Mouse (Mus musculus) fibroblast of lung, adult 2 months (primary cell): ENCODE data around the gene Zdhhc14.
A peak's percentile ranks its signal among the peaks of the same experiment; 100 is the strongest.

Experiments
- DNase-seq: peaks from one replicate; pipeline ENCODE4 v3.0.0-alpha.2; 2011; ENCODE audit warnings: low read depth

Gene Zdhhc14

DNA sequence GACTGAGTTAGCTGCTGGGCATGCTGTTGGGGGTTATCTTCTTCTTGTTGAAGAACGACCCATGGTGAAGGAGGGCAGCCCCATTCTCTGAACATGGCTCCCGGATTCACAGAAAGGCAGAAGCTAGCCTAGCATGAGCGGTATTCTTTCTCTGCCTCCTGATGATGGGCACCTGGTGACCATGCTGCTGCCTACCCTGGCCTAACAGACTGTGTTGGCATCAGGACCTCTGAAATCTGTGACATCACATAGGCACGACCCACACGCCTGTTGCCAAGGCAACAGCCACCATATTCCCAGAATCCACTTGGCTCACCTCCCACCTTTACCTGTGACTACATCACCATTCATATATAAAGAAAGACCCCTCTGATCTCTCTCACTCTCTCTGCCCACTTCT, 251.7 kb downstream of the Zdhhc14 start:
- DNase-seq, result no peak

DNA sequence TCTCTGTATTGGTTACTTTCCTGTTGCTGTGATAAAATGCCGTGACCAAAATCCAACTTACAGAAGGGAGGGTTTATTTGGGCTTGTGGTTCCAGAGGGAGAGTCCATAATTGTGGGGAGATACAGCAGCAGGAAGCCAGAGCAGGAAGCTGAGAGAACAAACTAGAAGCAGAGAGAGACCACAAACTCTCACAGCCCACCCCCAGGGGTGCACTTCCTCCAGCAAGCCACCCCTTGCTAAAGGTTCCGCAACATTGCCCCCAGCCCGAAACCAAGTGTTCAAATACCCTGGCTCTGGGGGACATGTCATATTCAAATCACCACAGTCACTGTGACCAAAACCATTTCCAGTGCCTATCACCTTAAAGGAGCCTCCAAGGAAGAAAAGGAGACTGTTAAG, 254.0 kb downstream of the Zdhhc14 start:
- no peak for DNase-seq

DNA sequence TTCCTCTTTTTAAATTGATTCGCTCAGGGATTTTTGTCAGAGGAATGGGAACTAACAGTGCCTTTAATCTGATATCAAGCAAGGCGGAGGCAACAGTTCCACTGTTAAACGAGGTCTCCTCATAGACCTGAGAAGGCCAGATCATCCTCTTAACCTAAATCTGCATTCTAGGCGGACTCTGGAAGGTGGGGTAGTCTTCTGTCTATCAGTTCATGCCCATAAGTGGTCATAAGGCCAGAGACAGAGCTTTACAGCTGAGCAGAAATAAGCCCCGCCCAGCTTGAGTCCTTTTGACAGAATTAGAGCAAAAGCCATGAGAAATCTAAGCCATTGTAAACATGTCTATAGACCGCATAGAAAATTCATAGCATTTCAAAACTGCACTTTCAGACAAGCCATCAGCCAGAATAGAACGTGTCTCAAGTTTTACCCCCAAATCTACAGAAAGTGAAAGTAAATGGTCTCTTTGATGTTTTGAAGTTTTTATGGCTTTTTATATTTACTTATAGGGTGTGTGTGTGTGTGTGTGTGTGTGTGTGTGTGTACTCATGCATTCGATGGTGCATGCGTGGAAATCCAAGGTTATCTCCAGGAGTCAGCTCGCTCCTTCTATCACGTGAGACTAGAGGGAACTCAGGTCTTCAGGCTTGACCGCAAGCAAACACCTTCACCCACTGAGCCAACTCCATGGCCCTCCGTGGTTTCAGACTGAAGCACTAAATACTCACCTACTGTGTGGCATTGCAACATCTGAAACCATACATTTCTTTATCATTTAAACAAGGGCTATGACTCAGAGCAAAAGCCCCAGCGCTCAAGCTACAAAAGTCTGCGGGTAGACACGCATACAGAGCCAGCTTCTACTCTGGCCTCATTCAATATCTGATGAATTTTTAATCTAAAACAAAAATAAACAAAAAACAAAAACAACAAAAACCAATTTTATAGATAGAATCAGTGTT, 255.5 kb downstream of the Zdhhc14 start:
- no peak for DNase-seq

DNA sequence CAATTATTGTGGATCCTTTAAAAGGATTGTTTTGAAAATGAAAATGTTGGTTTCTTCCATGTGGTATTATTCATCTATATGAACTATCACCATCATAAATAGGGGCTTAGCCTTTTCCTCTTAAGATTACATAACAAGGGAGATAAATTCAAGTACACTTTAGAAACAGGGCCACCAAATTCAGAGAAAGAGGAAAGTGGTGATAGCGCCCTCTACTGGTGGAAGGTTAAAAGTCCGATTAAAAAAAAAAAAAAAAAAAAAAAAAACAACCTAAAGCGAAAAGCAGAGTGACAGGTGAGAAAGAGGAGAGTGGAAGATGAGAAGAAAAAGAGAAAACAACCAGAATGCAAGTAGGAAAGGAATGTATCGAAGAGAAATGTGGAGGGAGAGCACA, 256.1 kb downstream of the Zdhhc14 start:
- DNase-seq, result no peak

DNA sequence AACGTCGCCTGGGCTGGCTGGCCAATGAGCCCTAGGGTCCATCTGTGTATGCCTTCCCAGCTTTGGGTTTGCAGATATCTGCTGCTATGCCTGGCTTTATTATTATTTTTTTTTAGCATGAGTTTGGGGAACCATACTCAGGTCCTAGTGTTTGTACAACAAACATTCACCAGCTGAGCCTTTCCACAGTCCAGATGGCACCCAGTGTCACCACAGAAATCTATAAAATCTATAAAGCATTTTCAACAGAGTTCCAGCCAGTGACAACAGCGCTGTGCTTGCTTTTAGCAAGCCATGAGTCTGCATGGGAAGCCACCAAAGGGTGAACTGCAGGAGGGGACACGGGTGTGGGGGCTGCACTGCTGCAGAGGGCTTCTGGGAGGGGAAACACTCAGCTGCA, 257.9 kb downstream of the Zdhhc14 start:
- DNase-seq, result no peak

DNA sequence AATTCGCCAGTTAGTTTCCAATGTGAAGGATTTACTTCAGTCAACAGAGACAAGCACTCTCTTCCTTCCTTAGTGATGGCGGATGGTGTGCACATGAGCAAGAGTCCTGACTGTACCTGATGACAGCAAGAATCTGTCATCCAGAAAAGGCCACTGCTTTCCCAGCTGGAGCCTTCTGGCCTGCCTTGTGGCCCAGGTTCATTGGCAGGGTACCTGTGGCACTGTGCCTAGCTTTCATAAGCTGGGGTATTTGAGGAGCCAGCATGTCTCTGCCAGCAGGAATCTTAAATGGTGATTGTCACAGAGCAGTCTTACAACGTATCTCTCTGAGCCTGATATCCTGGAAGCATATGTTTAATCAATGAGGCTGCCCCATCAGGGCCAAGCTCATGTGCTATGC, 258.7 kb downstream of the Zdhhc14 start:
- DNase-seq, result no peak

DNA sequence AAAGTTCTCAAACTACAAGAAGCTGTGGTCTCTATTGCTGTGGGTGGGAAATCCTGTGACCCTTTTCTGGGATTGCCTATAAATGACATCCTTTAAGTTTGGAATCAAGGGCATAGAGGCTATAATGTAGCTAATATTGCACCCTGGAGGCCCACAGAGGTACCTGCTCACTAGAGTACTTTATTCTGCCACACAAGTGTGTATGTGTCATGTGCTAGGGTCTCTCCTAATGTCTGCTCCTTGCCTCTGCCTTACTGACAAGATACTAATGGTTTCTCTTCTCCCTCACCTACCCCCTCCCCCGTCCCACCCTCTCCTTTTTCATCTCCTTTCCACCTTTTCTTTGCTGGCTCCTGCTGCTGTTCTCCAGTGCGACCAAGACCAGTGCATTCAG, 260.0 kb downstream of the Zdhhc14 start:
- no peak for DNase-seq

DNA sequence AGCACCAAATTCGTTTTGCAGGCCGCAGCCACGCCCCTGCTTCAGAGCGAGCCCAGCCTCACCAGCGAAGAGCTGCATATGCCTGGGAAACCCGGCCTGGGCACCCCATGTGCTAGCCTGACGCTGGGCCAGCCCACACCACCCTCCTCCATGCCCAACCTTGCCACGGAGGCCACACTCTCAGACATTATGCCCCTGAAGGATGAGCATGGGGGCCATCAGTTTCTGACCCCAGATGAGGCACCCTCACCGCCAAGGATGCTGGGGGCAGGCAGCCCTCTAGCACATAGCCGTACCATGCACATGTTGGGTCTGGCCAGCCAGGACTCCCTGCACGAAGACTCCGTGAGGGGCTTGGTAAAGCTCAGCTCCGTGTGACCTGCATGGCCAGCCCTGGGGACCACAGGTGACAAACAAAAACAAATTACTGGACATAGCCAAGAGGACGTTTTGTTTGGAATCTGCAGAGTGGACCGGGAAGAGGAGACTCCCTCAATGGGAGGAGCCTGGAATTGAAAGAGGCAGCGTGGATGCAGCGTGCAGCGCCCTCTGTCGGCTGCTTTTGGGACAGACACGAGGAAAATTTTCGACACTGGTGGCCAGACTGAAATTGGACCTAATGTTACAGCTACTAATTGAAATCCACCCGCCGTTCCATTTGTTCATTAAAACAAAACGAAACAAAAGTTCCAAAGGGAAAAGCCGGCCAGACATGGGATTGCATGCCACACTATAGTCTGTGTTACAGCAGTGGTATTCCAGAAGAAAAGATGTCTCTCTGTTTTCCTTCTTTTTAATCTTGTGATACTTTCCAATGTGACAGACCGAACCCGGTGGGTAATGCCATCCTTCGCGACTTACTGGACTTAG, 260.6 kb downstream of the Zdhhc14 start:
- DNase-seq, result peak; percentile 44

DNA sequence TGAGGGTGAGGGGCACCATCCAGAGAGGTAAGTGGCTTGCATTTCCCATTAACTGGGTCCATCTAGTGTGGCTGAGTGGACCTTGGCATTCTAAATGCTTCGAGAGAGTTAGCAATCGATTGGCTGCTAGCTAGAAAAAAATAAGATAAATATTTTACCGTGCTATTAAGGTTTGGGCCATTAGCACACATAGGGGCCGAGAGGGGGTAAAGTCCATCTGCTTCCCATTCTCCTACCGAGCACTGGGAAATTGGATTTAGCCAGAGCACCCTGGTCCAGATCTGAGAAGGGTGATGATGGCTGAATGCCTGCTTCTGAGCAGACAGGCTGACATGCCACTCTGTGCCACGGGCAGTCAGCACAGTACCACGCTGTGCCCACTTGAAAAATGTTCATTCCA, 263.1 kb downstream of the Zdhhc14 start:
- no peak for DNase-seq

DNA sequence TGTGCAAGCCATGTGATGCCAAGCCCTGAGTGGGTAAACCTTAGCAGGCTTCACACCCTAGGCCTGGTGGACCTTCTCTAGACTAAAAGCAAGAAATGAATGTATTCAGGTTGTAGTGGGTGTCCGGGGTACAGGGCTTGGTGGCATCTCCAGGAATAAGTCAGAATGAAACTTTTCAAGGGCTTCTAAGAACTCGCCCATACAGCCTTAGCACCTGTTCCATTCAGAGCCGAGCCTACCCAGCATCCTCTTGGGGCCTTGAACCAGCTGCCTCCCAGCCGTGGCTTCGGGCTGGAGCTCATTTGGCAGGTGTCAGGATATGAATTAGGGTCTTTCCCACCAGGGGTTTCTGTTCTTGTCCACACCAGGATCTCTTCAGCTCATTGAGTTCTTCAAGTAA, 263.7 kb downstream of the Zdhhc14 start:
- DNase-seq, result no peak

DNA sequence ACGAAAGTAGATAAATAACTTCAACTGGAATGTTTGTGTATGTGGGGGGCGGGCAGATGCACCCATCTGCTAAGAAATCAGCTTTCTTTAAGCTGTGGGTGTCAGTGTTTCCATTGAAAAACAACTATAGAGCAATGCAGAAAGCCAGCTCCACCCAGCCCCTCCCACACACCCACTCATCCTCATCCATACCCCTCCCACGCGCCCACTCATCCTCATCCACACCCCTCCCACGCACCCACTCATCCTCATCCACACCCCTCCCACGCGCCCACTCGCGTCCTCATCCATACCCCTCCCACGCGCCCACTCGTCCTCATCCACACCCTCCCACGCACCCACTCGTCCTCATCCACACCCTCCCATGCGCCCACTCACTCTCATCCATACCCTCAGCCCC, 264.5 kb downstream of the Zdhhc14 start:
- DNase-seq, result no peak

DNA sequence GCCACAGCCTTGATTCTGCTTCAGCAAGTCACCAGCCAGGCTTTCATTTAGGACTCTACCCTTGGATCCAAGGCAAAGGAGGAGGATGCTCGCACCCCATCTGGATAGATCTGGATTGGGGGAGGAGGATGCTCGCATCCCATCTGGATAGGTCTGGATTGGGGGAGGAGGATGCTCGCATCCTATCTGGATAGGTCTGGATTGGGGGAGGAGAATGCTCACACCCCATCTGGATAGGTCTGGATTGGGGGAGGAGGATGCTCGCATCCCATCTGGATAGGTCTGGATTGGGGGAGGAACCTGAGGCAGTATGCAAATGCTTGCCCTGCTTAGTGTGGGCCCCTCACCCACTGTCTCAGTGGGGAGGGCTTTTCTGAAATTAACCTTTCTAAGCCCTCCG, 271.4 kb downstream of the Zdhhc14 start:
- DNase-seq, result no peak

DNA sequence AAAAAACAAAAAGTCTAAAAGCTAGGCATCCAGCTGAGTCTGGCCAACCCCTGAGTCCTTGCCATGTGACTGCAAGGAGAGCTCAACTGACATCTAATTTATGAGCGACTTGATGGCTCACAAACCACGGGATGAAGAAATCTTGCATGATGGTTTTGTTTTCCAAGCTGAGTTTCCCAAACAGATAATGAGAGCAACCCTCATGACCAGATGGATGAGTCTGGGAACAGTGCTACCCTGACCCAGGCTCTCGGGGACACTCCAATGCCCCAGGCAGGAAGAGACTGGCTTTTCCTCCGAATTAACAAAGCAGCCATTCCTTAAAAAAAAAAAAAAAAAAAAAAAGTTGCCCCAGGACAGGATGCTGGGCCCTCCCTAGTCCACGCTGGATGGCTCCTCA, 271.9 kb downstream of the Zdhhc14 start:
- DNase-seq, result no peak

DNA sequence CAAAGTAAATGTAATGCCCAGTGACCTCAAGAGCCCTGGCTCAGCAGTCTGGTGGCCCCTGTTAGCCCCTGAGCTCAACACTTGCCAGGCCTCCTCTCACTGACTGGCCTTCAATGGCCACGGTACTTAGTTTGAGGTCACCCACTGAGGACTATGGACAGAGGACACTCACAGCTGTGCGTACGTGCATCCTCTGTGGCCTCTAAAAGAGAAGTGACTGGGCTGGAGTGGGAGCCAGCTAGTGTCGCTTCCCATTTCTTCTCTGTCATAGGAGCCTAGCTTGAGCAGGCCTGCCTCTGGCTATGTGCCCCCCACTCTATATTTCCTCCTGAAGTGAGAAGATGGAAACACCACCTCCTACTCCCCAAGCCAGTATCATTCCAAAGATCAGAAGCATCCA, 273.4 kb downstream of the Zdhhc14 start:
- DNase-seq, result no peak

DNA sequence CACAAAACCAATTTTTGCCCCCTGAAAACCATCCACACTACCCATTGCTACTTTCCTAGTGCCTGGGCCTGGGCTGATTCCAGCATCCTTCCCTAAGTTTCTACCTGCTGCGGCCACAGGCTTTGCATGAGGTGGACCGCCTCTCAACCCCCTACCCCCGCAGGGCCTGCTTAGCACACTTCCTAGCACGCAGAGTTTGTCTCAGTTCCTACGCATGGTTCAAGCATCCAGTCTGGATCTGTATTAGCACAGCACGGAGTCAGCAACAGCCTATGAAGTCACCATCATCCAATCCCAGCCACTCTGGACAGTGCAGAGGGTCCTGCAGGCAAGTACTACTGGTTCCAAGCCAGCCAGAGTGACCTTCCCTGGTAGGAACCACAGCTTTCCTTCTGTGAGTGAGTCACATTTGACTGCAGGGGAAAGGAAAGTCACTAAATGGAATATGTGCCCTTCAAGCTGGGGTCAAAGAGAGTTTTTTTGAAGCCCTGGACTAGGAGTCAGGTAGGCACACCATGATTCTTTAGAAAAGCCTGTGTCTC, 275.9 kb downstream of the Zdhhc14 start:
- no peak for DNase-seq

DNA sequence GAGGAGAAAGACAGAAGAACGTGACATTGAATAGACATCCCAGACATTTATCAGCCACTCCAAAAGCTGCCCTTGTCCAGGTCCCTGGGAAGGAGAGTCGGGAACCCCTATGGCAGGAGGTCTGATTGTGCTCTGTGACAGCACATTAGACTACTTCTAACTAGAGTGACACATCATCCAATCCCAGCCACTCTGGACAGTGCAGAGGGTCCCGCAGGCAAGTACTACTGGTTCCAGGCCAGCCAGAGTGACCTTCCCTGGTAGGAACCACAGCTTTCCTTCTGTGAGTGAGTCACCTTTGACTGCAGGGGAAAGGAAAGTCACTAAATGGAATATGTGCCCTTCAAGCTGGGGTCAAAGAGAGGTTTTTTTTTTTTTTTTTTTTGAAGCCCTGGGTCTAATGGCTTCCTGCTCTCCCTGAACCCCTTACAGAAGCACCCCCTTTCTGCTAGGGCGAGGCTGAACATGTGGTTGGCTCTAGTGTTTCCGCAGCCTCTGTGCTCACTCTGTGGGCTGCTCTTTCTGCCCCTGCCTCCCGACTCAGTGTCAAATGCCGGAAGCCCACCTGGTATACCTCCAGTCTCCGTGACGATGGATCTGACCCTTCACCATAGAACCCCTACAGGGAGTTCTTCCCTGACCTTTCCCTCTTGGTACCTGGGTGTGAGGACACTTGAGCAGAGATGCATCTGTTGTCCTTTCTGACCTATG, 276.6 kb downstream of the Zdhhc14 start:
- no peak for DNase-seq

DNA sequence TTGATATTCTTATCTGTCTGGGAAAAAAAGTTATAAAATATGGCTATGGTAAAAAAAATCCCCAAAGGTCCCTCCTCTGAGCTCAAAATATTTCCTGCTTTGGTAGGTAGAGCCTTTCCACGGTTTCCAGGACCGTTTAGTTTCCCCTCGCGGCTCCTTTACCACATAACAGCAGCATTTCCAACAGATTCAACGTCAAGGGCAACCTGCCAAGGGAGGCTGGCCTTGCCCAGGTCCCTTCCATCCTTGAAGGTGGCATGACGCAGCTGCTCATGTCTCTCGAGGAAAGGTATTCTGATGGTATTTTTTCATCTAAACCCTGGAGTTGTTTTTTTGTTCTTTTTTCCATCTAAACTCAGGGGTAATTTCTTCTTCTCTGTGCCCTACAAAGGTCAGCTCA, 277.4 kb downstream of the Zdhhc14 start:
- no peak for DNase-seq

DNA sequence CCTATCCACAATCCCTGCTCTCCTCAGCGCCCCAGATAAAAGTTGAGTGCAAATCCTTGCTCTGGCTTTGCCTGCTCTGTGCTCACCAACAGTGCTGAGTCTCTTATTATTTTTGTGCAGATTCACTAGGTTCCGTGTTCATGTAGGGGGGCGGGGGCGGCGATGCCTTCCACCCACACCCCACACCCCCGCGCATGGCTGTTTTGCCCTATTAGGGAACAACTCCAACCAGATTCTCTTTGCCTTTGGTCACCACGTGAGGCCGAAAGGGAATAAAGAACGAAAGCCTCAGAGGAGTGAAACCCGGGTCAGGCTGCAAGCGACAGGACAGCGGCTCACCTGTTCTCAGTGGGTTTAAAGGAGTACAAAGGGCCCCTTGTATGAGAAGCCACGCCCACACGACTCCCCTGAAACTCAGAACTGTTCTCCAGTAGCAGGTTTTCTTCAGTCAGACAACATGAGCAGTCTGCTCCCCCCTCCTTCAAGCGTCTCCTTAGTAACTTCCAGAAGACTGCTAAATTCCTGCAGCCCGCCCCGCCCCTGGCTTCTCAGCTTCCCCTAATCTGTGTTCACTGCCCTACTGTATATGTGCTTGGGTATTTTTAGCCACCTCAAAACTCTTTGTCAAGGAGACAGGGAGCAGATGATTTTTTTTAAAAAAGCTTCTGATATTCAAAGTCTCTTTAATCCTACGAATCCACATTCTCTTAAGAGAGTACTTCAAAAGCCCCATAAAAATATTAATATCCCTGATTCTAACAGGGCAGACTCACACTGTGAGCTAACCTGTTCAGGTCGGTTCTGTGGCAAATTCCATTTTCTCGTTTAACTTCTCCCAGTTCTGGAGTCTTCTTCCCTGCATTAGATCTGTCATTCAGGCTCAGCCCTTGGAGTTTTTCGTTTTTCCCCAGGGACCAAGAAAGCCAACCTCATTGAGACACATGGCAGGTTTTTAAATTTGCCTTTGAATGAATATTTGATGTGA, 278.2 kb downstream of the Zdhhc14 start:
- DNase-seq, result peak; percentile 56

DNA sequence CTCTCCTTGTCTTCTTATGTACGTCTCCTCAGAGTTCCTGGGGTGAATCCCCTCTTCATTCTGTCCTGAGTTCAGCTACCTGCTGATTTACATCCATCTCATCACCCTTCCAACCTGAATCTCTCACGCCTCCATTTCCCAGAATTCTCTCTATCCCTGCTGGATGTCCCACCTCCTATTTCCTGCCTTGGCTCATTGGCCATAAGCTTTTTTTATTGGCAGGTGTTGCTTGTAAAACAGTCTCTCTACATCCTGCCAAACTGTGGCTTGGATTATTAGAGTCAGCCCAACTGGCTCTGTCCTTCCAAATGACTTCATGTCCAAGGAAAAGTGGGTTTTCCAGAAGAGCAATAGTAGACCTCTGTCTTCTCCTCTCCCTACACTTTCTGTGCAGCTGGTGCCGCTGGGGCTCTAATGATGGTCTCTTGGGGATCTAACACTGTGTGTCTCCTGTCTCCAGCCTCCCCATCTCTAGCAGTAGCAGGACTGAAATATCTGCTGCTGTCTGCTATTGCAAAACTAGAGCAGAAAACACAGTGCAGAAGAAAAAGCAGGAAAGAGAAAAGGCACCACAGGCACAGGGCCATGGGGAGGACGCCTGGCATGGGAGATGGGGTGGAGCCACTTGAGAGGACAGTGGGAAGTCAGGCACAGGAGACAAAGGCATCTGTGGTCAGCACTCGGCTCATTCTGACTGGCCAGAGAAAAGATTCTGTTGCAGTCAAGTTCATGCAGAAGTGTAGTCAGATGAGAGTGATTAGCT, 288.0 kb downstream of the Zdhhc14 start:
- DNase-seq, result no peak

DNA sequence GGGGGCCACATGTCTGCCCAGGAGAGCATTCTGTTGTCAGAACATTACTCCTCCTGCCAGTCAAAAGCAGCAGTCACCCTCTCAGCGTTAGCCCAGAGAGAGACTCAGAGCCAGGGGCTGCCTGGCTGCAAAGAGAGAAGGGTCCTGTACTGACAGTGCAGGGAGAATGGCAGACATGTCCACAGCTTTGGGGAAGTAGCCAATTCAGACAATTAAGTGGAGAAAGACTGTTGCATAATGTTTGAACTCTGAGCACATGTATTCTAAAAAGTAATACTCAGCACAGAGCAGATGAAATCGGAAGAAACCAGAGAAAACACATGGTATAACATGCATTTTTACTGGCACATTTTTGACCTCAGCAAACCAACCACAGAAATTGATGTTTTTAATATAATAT, 292.9 kb downstream of the Zdhhc14 start:
- no peak for DNase-seq
